ENCODE assay signal across 7 mouse cellular contexts in genomic region chr16:17832821-17833220, GRCm38 (mm10). TPM values are rescaled to one million over a fixed set of nuclear protein-coding genes. Genes with fewer than 3 reads are reported as not detected.
DNase-seq lines count a peak whose midpoint lies in the region; ATAC-seq lines count a peak whose summit lies in the region.

Gene B830017H08Rik (plus strand): TSS chr16:17833121.

- no peaks in the 10 kb centered on the region for H3K9me3 ChIP-seq in lung, embryonic 16.5 days (ENCODE audit: control insufficient read depth, low read length)
- no peaks in the 10 kb centered on the region for H3K9me3 ChIP-seq in forebrain, embryonic 13.5 days (replicated peaks)
- no peaks in the 10 kb centered on the region for H3K9me3 ChIP-seq in limb, embryonic 13.5 days
- H3K9me3 ChIP-seq in stomach, embryonic 14.5 days (ENCODE audit: control insufficient read depth, low read depth, low read length): no peaks in the 10 kb centered on the region

- DNase-seq in lung, postnatal 14 days: no peak
- DNase-seq in adrenal gland, postnatal 4 days (ENCODE audit: low spot score in 2 of 2): no peak

- no peak within 1 kb of the TSS for H3K27ac ChIP-seq in lung, embryonic 16.5 days (ENCODE audit: low read length)
- peak within 1 kb of the TSS; percentile 52 for H3K27ac ChIP-seq in forebrain, embryonic 13.5 days
- no peak within 1 kb of the TSS; the same call in 1 of the 2 replicates for H3K27ac ChIP-seq in limb, embryonic 13.5 days
- no peak within 1 kb of the TSS for H3K27ac ChIP-seq in stomach, embryonic 14.5 days (ENCODE audit: low read length)

- H3K9ac ChIP-seq in lung, embryonic 16.5 days (ENCODE audit: low read length): peak within 1 kb of the TSS; percentile 64
- H3K9ac ChIP-seq in forebrain, embryonic 13.5 days: peak within 1 kb of the TSS; percentile 67
- H3K9ac ChIP-seq in limb, embryonic 13.5 days: peak within 1 kb of the TSS; percentile 78
- no peak within 1 kb of the TSS; the same call in 1 of the 2 replicates for H3K9ac ChIP-seq in stomach, embryonic 14.5 days (replicated peaks; ENCODE audit: low read depth, low read length)

- no peaks in the 10 kb centered on the region for H3K36me3 ChIP-seq in lung, embryonic 16.5 days (ENCODE audit: control insufficient read depth, insufficient read depth, low read length)
- H3K36me3 ChIP-seq in forebrain, embryonic 13.5 days (ENCODE audit: poor library complexity, severe bottlenecking): no peaks in the 10 kb centered on the region
- H3K36me3 ChIP-seq in limb, embryonic 13.5 days: 0 out of 2 replicates have a peak, but pooled peaks cover 2% of the 10 kb centered on the region
- H3K36me3 ChIP-seq in stomach, embryonic 14.5 days (ENCODE audit: control insufficient read depth, insufficient read depth, low read length): no peaks in the 10 kb centered on the region

- H3K4me2 ChIP-seq in lung, embryonic 16.5 days (ENCODE audit: low read depth, low read length): peak within 1 kb of the TSS; percentile 98
- H3K4me2 ChIP-seq in forebrain, embryonic 13.5 days: peak within 1 kb of the TSS; percentile 84
- peak within 1 kb of the TSS; percentile 99 for H3K4me2 ChIP-seq in limb, embryonic 13.5 days (replicated peaks)
- H3K4me2 ChIP-seq in stomach, embryonic 14.5 days (replicated peaks; ENCODE audit: low read depth, low read length): peak within 1 kb of the TSS; percentile 99

- no peak for ATAC-seq in lung, embryonic 16.5 days (ENCODE audit: low read depth)
- peak; percentile 9; the same call in 1 of the 2 replicates for ATAC-seq in forebrain, embryonic 13.5 days
- no peak for ATAC-seq in limb, embryonic 13.5 days (ENCODE audit: low FRiP score, low read depth)
- no peak for ATAC-seq in stomach, embryonic 14.5 days (ENCODE audit: insufficient number of reproducible peaks, insufficient read depth, low FRiP score, low read depth)
- no peak for ATAC-seq in erythroblast, adult 5-6 weeks (replicated peaks; ENCODE audit: low FRiP score, poor library complexity, severe bottlenecking)

- peak within 1 kb of the TSS; percentile 61 for H3K4me3 ChIP-seq in lung, embryonic 16.5 days (ENCODE audit: low read length)
- H3K4me3 ChIP-seq in forebrain, embryonic 13.5 days: peak within 1 kb of the TSS; percentile 55
- H3K4me3 ChIP-seq in limb, embryonic 13.5 days: peak within 1 kb of the TSS; percentile 66
- peak within 1 kb of the TSS; percentile 52 for H3K4me3 ChIP-seq in stomach, embryonic 14.5 days (ENCODE audit: low read depth, low read length)

- 27% methylated on average over 7 of the region's 7 CpGs for WGBS in lung, embryonic 16.5 days
- 18% methylated on average over 7 of the region's 7 CpGs for WGBS in forebrain, embryonic 13.5 days
- WGBS in limb, embryonic 13.5 days: 29% methylated on average over 7 of the region's 7 CpGs
- 29% methylated on average over 7 of the region's 7 CpGs for WGBS in stomach, embryonic 14.5 days

- H3K4me1 ChIP-seq in lung, embryonic 16.5 days (replicated peaks; ENCODE audit: control insufficient read depth, insufficient read depth, low read length): peaks cover 5% of the 10 kb centered on the region
- peaks cover 14% of the 10 kb centered on the region for H3K4me1 ChIP-seq in forebrain, embryonic 13.5 days
- peaks cover 22% of the 10 kb centered on the region for H3K4me1 ChIP-seq in limb, embryonic 13.5 days
- H3K4me1 ChIP-seq in stomach, embryonic 14.5 days (ENCODE audit: control insufficient read depth, insufficient read depth, low read length): no peaks in the 10 kb centered on the region

- H3K27me3 ChIP-seq in lung, embryonic 16.5 days (ENCODE audit: control insufficient read depth, insufficient read depth, low read depth, low read length): peaks cover 60% of the 10 kb centered on the region
- H3K27me3 ChIP-seq in forebrain, embryonic 13.5 days: peaks cover 86% of the 10 kb centered on the region
- H3K27me3 ChIP-seq in limb, embryonic 13.5 days: peaks cover 79% of the 10 kb centered on the region
- H3K27me3 ChIP-seq in stomach, embryonic 14.5 days (ENCODE audit: control insufficient read depth, insufficient read depth, low read length): peaks cover 59% of the 10 kb centered on the region

RNA-seq across cellular contexts. Expression of gene B830017H08Rik, which starts in this region (rescaled TPM):
- polyA plus RNA-seq in lung, embryonic 16.5 days (2015; fragmentation: Nextera tagmentation; extraction: Ambion mirVana): not detected in 2 replicates
- polyA plus RNA-seq in forebrain, embryonic 13.5 days (2015; fragmentation: Nextera tagmentation; extraction: Ambion mirVana): 0.27 and 0.55 TPM in 2 replicates
- polyA plus RNA-seq in limb, embryonic 13.5 days (2015; fragmentation: Nextera tagmentation; extraction: Ambion mirVana): 0.09 and 0.36 TPM in 2 replicates
- not detected in 2 replicates for polyA plus RNA-seq in stomach, embryonic 14.5 days (2014; fragmentation: Nextera tagmentation; extraction: Ambion mirVana)
- total RNA-seq in erythroblast, adult 5-6 weeks (2015; ENCODE audit: low replicate concordance): not detected in 2 replicates
- not detected in 2 replicates for total RNA-seq in erythroblast, adult 5-6 weeks (2017; ENCODE audit: low replicate concordance)
- total RNA-seq in adrenal gland, postnatal 4 days (2021): under 1 TPM in 1 of 2 experiments, not detected in 1; 0.62 TPM

Comparison
In these comparisons a context has a peak if more than half of its experiments do, and no peak if none do; other contexts are left out.
1. Peak in ATAC-seq, H3K4me3 ChIP-seq, H3K27ac ChIP-seq, H3K9ac ChIP-seq and H3K4me2 ChIP-seq in forebrain, embryonic 13.5 days; RNA of the gene not detected or under 1 TPM.